Mouse (Mus musculus): Measurements from ENCODE around the gene Cxcl15. TPM values are rescaled to one million over a fixed set of nuclear protein-coding genes. Genes with fewer than 3 reads are reported as not detected.

Cxcl15 gene
- polyA plus RNA-seq (2012; rRNA removed) = not detected in 2 replicates

DNA sequence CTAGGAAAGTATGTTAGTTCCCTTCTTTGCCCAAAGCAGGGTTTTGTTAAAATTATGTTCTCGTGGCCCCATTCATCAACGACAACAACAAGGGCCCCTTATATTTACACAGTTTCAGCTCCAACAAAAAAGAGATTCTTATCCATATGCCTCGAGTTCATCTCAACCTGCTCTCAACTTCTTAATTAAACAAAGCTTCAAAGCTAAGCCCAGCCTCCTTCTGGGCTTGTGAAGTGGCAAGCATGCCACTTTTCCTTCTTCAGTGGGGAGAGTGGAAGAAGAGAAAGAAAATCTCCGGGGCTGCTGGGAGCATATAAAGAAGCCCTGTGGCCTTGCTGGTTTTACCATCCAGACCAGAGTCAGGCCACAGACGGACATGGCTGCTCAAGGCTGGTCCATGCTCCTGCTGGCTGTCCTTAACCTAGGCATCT is at the start of gene Cxcl15:
Gene Cxcl15 (plus strand): TSS at position 340 of the 431 bp plus-strand sequence.
- TF ChIP-seq CTCF (IDR thresholded peaks at IDR 0.05; ENCODE audit: extremely low read depth, insufficient read depth, insufficient read length, insufficient replicate concordance) (no peak), POLR2A (IDR thresholded peaks at IDR 0.05; ENCODE audit: low read depth, low read length) (no peak)
- Histone ChIP-seq H3K27ac (ENCODE audit: insufficient read depth, low read length) (no peak within 1 kb of the TSS), H3K4me3 (ENCODE audit: extremely low read depth, insufficient read depth, insufficient read length) (no peak within 1 kb of the TSS), H3K36me3 (ENCODE audit: control insufficient read depth, insufficient read depth, low read length) (no peaks in the 10 kb centered on the region), H3K4me1 (ENCODE audit: control insufficient read depth, insufficient read depth, insufficient read length) (no peaks in the 10 kb centered on the region; the same call in 1 of the 2 replicates), H3K27me3 (ENCODE audit: control insufficient read depth, insufficient read depth, low read length) (no peaks in the 10 kb centered on the region)
- no peak for DNase-seq (ENCODE audit: low read depth in 1 of 2, low spot score in 2 of 2)
- 80% methylated on average over 5 of the region's 5 CpGs for WGBS

DNA sequence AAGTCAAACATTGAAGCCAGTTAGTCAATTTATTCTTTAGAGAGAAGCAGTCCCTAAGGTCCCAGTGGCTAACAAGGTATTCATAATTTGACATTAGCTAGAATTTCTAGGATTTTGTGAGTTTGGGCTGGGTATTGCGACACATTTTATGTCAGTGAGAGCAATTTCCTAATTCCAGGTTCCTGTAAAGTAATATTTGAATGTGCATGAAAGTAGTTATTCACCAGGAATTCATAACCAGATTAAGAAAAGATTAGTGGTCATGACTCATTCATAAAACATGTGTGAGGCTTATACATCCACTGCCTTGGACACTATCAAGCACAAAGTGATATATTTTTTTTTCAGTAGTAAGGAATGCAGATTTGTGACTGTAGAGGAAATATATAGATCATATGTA is 40.4 kb upstream of the Cxcl15 start:
- H3K4me3 ChIP-seq (ENCODE audit: extremely low read depth, insufficient read depth, insufficient read length) = no peak overlapping the region
- no peak for TF ChIP-seq POLR2A (IDR thresholded peaks at IDR 0.05; ENCODE audit: low read depth, low read length)
- no peak for TF ChIP-seq CTCF (IDR thresholded peaks at IDR 0.05; ENCODE audit: extremely low read depth, insufficient read depth, insufficient read length, insufficient replicate concordance)
- no peaks in the 10 kb centered on the region for H3K36me3 ChIP-seq (ENCODE audit: control insufficient read depth, insufficient read depth, low read length)
- DNase-seq (ENCODE audit: low read depth in 1 of 2, low spot score in 2 of 2) = no peak
- H3K27ac ChIP-seq (ENCODE audit: insufficient read depth, low read length) = no peak overlapping the region
- no peaks in the 10 kb centered on the region for H3K4me1 ChIP-seq (ENCODE audit: control insufficient read depth, insufficient read depth, insufficient read length)
- WGBS = 97% methylated on average over 1 of the region's 1 CpGs
- H3K27me3 ChIP-seq (ENCODE audit: control insufficient read depth, insufficient read depth, low read length) = no peaks in the 10 kb centered on the region

DNA sequence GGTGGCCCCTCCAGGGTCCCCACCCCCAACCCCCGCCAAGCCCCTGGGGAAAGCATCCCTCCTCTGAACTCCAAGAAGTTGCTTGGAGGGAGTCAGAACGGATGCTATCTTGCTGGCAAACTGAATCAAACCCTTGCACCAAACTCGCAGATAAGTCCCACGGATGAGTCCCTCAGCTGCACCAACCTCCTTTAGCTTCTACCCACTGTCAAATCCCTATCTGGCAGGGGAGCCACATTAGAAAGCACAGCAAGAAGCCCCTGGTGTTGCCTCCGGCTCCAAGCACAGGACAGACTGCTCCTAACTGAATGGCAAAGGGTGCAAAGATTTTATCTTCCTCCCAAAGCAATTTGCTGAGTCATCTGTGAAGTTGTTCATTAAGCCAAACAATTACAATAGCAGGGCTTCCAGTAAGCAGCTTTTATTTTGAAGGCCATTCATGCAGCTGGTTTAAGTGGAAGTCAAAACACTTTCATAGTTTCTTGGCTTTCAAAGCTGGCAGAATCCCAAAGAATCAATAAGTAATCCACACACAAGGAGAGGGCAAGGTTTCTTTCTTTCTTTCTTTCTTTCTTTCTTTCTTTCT is 36.2 kb upstream of the Cxcl15 start:
- 62% methylated on average over 5 of the region's 5 CpGs for WGBS
- Histone ChIP-seq H3K4me1 (ENCODE audit: control insufficient read depth, insufficient read depth, insufficient read length) (no peaks in the 10 kb centered on the region), H3K27me3 (ENCODE audit: control insufficient read depth, insufficient read depth, low read length) (peaks cover 2% of the 10 kb centered on the region; the same call in 1 of the 2 replicates), H3K36me3 (ENCODE audit: control insufficient read depth, insufficient read depth, low read length) (no peaks in the 10 kb centered on the region), H3K27ac (ENCODE audit: insufficient read depth, low read length) (no peak overlapping the region), H3K4me3 (ENCODE audit: extremely low read depth, insufficient read depth, insufficient read length) (no peak overlapping the region)
- TF ChIP-seq CTCF (IDR thresholded peaks at IDR 0.05; ENCODE audit: extremely low read depth, insufficient read depth, insufficient read length, insufficient replicate concordance) = no peak
- TF ChIP-seq POLR2A (IDR thresholded peaks at IDR 0.05; ENCODE audit: low read depth, low read length) = no peak
- no peak for DNase-seq (ENCODE audit: low read depth in 1 of 2, low spot score in 2 of 2)

DNA sequence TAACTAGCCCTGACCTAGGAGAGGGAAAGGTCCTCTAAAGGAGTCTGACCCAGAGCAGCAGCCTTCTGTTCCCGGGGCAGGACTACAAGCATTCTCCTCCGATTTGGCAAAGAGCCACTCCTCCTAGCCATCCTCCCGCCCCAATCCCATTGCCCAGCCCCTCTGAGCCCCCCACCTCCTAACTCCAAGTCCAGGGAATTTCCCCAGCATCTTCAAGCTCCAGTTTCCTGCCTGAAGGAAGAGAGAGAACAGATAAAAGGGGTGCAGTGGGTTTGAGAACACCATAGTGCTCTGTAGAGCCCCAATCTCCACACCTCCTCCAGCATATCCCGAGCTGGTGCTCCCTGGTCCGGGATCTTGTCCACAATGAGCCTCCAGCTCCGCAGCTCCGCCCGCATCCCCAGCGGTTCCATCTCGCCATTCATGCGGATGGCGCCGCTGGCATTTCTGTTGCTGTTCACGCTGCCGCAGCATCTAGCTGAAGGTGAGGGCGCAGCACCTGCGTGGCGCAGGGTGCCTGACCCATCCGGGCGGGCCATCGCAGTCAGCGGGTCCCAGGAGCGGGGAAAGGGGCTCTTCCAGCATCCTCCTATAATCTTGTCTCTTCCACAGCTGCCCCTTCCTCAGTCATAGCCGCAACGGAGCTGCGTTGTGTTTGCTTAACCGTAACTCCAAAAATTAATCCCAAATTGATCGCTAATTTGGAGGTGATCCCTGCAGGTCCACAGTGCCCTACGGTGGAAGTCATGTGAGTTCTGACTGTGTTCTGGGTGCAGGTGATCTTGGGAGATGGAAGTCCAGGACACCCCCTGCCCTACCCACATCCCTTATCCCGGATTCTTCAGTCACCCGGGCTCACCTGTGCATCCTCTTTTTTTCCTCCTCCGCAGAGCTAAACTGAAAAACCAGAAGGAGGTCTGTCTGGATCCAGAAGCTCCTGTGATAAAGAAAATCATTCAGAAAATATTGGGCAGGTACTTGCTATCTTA is 35.0 kb upstream of the Cxcl15 start, which contains the start of gene Cxcl5:
Gene Cxcl5 (plus strand): TSS at position 284 of the 989 bp plus-strand sequence.
- no peak for DNase-seq (ENCODE audit: low read depth in 1 of 2, low spot score in 2 of 2)

DNA sequence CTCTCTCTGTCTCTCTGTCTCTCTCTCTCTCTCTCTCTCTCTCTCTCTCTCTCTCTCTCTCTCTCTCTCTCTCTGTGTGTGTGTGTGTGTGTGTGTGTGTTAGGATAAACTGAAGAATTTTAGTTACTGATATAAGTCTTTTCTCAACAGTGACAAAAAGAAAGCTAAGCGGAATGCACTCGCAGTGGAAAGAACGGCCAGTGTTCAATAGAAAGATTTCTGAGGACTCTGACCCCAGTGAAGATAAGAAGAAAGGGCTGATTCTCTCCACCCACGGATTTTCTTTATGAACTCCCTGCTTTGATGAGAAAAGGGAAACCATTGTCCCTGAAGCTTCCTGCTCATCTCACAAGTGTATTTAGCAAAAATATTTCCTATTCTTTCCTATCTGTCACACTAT is 34.0 kb upstream of the Cxcl15 start:
- no peak for TF ChIP-seq CTCF (IDR thresholded peaks at IDR 0.05; ENCODE audit: extremely low read depth, insufficient read depth, insufficient read length, insufficient replicate concordance)
- TF ChIP-seq POLR2A (IDR thresholded peaks at IDR 0.05; ENCODE audit: low read depth, low read length) = no peak

More for the DNA sequence above, 35.0 kb upstream of the Cxcl15 start, which contains the start of gene Cxcl5:
- no peak within 1 kb of the TSS for H3K27ac ChIP-seq (ENCODE audit: insufficient read depth, low read length)
- no peaks in the 10 kb centered on the region for H3K4me1 ChIP-seq (ENCODE audit: control insufficient read depth, insufficient read depth, insufficient read length)
- H3K27me3 ChIP-seq (ENCODE audit: control insufficient read depth, insufficient read depth, low read length) = peaks cover 2% of the 10 kb centered on the region; the same call in 1 of the 2 replicates
- H3K36me3 ChIP-seq (ENCODE audit: control insufficient read depth, insufficient read depth, low read length) = no peaks in the 10 kb centered on the region
- 21% methylated on average over 32 of the region's 32 CpGs for WGBS
- TF ChIP-seq POLR2A (IDR thresholded peaks at IDR 0.05; ENCODE audit: low read depth, low read length) (no peak), CTCF (IDR thresholded peaks at IDR 0.05; ENCODE audit: extremely low read depth, insufficient read depth, insufficient read length, insufficient replicate concordance) (no peak)
- H3K4me3 ChIP-seq (ENCODE audit: extremely low read depth, insufficient read depth, insufficient read length) = no peak within 1 kb of the TSS; the same call in 1 of the 2 replicates

DNA sequence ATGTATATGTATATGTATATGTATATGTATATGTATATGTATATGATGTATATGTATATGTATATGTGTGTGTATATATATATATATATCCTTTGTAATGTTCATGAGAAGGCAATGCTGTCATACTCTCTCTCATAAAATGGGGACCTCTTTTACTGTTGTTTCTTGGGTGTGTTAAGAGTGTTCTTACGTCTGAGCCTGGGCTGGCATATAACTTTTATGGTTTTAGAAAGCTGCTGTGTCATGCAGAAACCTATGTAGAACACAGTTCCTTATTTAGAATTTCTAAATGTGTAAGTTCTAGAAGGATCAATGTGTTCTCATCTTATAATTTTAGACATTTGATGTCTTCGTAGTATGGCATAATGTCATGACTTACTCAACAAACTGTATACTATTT is 33.5 kb upstream of the Cxcl15 start:
- no peak for DNase-seq (ENCODE audit: low read depth in 1 of 2, low spot score in 2 of 2)
- no peaks in the 10 kb centered on the region for H3K36me3 ChIP-seq (ENCODE audit: control insufficient read depth, insufficient read depth, low read length)
- 70% methylated on average over 2 of the region's 2 CpGs for WGBS
- H3K4me1 ChIP-seq (ENCODE audit: control insufficient read depth, insufficient read depth, insufficient read length) = no peaks in the 10 kb centered on the region
- H3K27ac ChIP-seq (ENCODE audit: insufficient read depth, low read length) = no peak overlapping the region
- H3K27me3 ChIP-seq (ENCODE audit: control insufficient read depth, insufficient read depth, low read length) = peaks cover 2% of the 10 kb centered on the region; the same call in 1 of the 2 replicates
- TF ChIP-seq POLR2A (IDR thresholded peaks at IDR 0.05; ENCODE audit: low read depth, low read length) = no peak
- no peak for TF ChIP-seq CTCF (IDR thresholded peaks at IDR 0.05; ENCODE audit: extremely low read depth, insufficient read depth, insufficient read length, insufficient replicate concordance)
- no peak overlapping the region for H3K4me3 ChIP-seq (ENCODE audit: extremely low read depth, insufficient read depth, insufficient read length)

More for the DNA sequence above, 34.0 kb upstream of the Cxcl15 start:
- H3K27ac ChIP-seq (ENCODE audit: insufficient read depth, low read length) = no peak overlapping the region
- no peak for DNase-seq (ENCODE audit: low read depth in 1 of 2, low spot score in 2 of 2)
- WGBS = 78% methylated on average over 4 of the region's 4 CpGs
- no peaks in the 10 kb centered on the region for H3K36me3 ChIP-seq (ENCODE audit: control insufficient read depth, insufficient read depth, low read length)
- H3K27me3 ChIP-seq (ENCODE audit: control insufficient read depth, insufficient read depth, low read length) = peaks cover 2% of the 10 kb centered on the region; the same call in 1 of the 2 replicates
- H3K4me3 ChIP-seq (ENCODE audit: extremely low read depth, insufficient read depth, insufficient read length) = no peak overlapping the region
- no peaks in the 10 kb centered on the region for H3K4me1 ChIP-seq (ENCODE audit: control insufficient read depth, insufficient read depth, insufficient read length)
